Mouse (Mus musculus) small intestine, adult 2 months (tissue): Measurements from ENCODE around the gene Rab6a.

Source experiments
- CTCF ChIP-seq: fragments of 200-500 bp; IDR thresholded peaks from 2 replicates; pipeline ENCODE4 v1.5.1; 2012; ENCODE audit warnings: low read depth, mild to moderate bottlenecking, control low read depth, inconsistent platforms, low read length, moderate library complexity, mixed read lengths; ENCODE audit not compliant: insufficient replicate concordance, insufficient read length; ENCODE audit errors: extremely low read depth
- POLR2A ChIP-seq: fragments of 200-500 bp; IDR thresholded peaks from 2 replicates; pipeline ENCODE4 v1.6.1; 2012; ENCODE audit warnings: low read depth, mild to moderate bottlenecking, control low read depth, inconsistent platforms, low read length, moderate library complexity

DNA sequence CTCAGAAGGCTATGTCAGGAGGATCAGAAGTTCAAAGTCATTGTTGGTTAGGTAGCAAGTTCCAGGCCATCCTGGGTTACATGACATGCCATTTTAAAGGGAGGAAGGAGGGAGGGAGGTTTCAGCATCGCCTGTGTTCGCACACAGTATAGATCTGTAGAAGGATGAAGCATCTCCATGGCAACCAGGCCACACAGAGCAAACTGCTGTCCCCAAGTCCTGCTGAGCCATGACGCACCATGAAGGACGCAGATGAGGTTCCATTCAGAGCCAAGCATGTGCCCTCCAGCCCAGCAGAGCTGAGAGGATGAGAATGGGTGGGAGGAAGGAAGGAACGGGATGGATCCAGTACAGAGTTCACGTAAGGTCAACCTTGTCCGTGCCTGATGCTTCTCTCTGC, 66.2 kb downstream of the Rab6a start:
- no peak for TF ChIP-seq CTCF
- TF ChIP-seq POLR2A = no peak
